24 mouse cellular contexts compared by ENCODE assay signal in the genomic region with DNA sequence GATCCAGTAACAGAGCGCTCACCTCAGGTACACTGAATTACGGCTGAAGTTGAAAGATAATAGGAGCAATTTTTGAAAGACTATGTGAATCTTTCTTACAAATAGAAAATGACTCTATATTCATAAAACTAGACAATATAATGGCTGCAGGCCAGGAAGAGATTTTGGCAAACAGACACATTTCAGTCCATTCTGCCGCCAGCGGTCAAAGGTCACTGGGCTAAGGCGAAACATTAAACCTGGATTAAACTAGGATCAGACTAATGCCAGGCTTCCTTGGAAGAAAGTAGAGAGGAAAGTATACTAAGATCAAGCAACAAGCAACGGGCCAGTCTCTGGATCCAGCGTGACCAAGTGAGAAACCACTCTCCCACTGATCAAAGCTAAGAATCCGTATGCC. TPM values are rescaled to one million over a fixed set of nuclear protein-coding genes. Genes with fewer than 3 reads are reported as not detected.
DNase-seq lines count a peak whose midpoint lies in the region; ATAC-seq and TF ChIP-seq lines count a peak whose summit lies in the region.
"Had no signal": no experiment of that assay in that cellular context is flagged by ENCODE, and none has a peak within 500 bp of the region (broad histone marks: within the 10 kb centered on the region; RNA-seq: fewer than 3 reads in every experiment).

No protein-coding gene starts in this region.

- H3K4me1 ChIP-seq in liver, adult 2 months (ENCODE audit: control insufficient read depth, insufficient read depth, low read length) = peaks cover 6% of the 10 kb centered on the region; the same call in 1 of the 2 replicates
- H3K4me1 ChIP-seq in liver, postnatal 0 days (ENCODE audit: insufficient read depth) = no peaks in the 10 kb centered on the region; the same call in 1 of the 2 replicates
- H3K4me1 ChIP-seq: neural tube, embryonic 12.5 days had no signal

- no peak overlapping the region for H3K4me2 ChIP-seq in liver, postnatal 0 days (ENCODE audit: low read depth, low read length)
- H3K4me2 ChIP-seq: embryonic facial prominence, embryonic 13.5 days; midbrain, embryonic 12.5 days; neural tube, embryonic 12.5 days had no signal

- no peaks in the 10 kb centered on the region for H3K36me3 ChIP-seq in liver, adult 2 months (ENCODE audit: control insufficient read depth, insufficient read depth, low read length)
- H3K36me3 ChIP-seq in liver, postnatal 0 days (replicated peaks; ENCODE audit: insufficient read depth, low read length) = no peaks in the 10 kb centered on the region
- H3K36me3 ChIP-seq: embryonic facial prominence, embryonic 13.5 days; midbrain, embryonic 12.5 days; neural tube, embryonic 12.5 days had no signal

- peak; percentile 25 for DNase-seq in adrenal gland, postnatal 14 days
- no peak for DNase-seq in adrenal gland, adult 8-10 months
- DNase-seq in liver, adult 2 months (ENCODE audit: extremely low read depth, low read depth, low spot score) = peak; percentile 69
- no peak for DNase-seq in liver, postnatal 0 days
- peak; percentile 91 for DNase-seq in kidney, adult 9 months
- DNase-seq in kidney, postnatal 4 days = peak; percentile 53 to 61
- DNase-seq in B cell, adult 2 months = no peak
- DNase-seq: cerebellum, adult 11 months; cerebellum, postnatal 10 days; heart, adult 18-20 months; left cerebral cortex, postnatal 4 days; liver; lung, adult 2 months; right cerebral cortex, postnatal 4 days had no signal

- H3K9ac ChIP-seq in liver, adult 2 months (ENCODE audit: low read depth, low read length) = no peak overlapping the region
- H3K9ac ChIP-seq in liver, postnatal 0 days (replicated peaks) = no peak overlapping the region
- H3K9ac ChIP-seq: embryonic facial prominence, embryonic 13.5 days; midbrain, embryonic 12.5 days; neural tube, embryonic 12.5 days had no signal

- no peak for TF ChIP-seq EP300 in liver, postnatal 0 days (IDR thresholded peaks at IDR 0.05; ENCODE audit: low read depth)

- ATAC-seq in liver, postnatal 0 days = no peak
- ATAC-seq: forebrain, embryonic 16.5 days; hindbrain, embryonic 16.5 days; intestine, embryonic 16.5 days had no signal

- TF ChIP-seq POLR2A in liver, adult 2 months (IDR thresholded peaks at IDR 0.05; ENCODE audit: extremely low read depth, insufficient read depth, low read length) = no peak

- H3K27me3 ChIP-seq in liver, adult 2 months (ENCODE audit: control insufficient read depth, insufficient read depth, low read length) = no peaks in the 10 kb centered on the region
- H3K27me3 ChIP-seq in liver, postnatal 0 days (ENCODE audit: insufficient read depth, low read length) = no peaks in the 10 kb centered on the region
- H3K27me3 ChIP-seq: CH12.LX; embryonic facial prominence, embryonic 13.5 days; midbrain, embryonic 12.5 days; neural tube, embryonic 12.5 days had no signal

- no peaks in the 10 kb centered on the region for H3K9me3 ChIP-seq in liver, postnatal 0 days (ENCODE audit: low read length)
- H3K9me3 ChIP-seq: embryonic facial prominence, embryonic 13.5 days; midbrain, embryonic 12.5 days; neural tube, embryonic 12.5 days had no signal

- no peaks in the 10 kb centered on the region for H3K79me2 ChIP-seq in liver, adult 2 months (ENCODE audit: control insufficient read depth, insufficient read depth, low read length)

- no peak for TF ChIP-seq CTCF in liver, adult 2 months (IDR thresholded peaks at IDR 0.05; ENCODE audit: low read depth, low read length)
- no peak for TF ChIP-seq CTCF in liver, postnatal 0 days (IDR thresholded peaks at IDR 0.05; ENCODE audit: low read depth)

- whole genome bisulfite sequencing in liver, adult 2 months = 45% methylated on average over 8 of the region's 8 CpGs
- WGBS in liver, postnatal 0 days (ENCODE audit: insufficient replicate concordance) = 76% methylated on average over 8 of the region's 8 CpGs

- no peak overlapping the region for H3K27ac ChIP-seq in liver, adult 2 months (replicated peaks; ENCODE audit: insufficient read depth, low read depth, low read length)
- H3K27ac ChIP-seq in liver, postnatal 0 days (ENCODE audit: low read depth) = no peak overlapping the region
- H3K27ac ChIP-seq: embryonic facial prominence, embryonic 13.5 days; macrophage; midbrain, embryonic 12.5 days; neural tube, embryonic 12.5 days; stomach, postnatal 0 days had no signal

- H3K4me3 ChIP-seq in liver, adult 2 months (ENCODE audit: insufficient read depth, low read depth, low read length) = no peak overlapping the region
- H3K4me3 ChIP-seq in liver, postnatal 0 days (ENCODE audit: low read depth, low read length) = no peak overlapping the region
- H3K4me3 ChIP-seq: embryonic facial prominence, embryonic 13.5 days; midbrain, embryonic 12.5 days; neural tube, embryonic 12.5 days had no signal

RNA-seq across cellular contexts. Expression of gene Npnt, which starts 11.1 kb away (rescaled TPM):
- total RNA-seq in adrenal gland, postnatal 14 days (2021) = 21.2 and 25.8 TPM in 2 replicates
- 10 to 100 TPM in 3 of 4 experiments, 1 to 10 TPM in 1; 9.5 to 15.7 (median 11.9) TPM for total RNA-seq in adrenal gland, adult 8-10 months (2022)
- total RNA-seq in liver, adult 2 months (2014; rRNA removed) = 0.07 and 0.09 TPM in 2 replicates
- 0.37 and 0.39 TPM in 2 replicates for polyA plus RNA-seq in liver, adult 2 months (2012; rRNA removed)
- polyA plus RNA-seq in liver, postnatal 0 days (2015; fragmentation: Nextera tagmentation; extraction: Ambion mirVana) = 8.4 and 10.4 TPM in 2 replicates
- total RNA-seq: MEL had no signal
- polyA plus RNA-seq: macrophage had no signal

Comparison
In these comparisons a context has a peak if more than half of its experiments do, and no peak if none do; other contexts are left out.
1. DNase-seq: peak in adrenal gland, postnatal 14 days (single experiment), liver, adult 2 months (single experiment), kidney, adult 9 months (single experiment) and kidney, postnatal 4 days (2 of 2); none in adrenal gland, adult 8-10 months (single experiment), liver, postnatal 0 days (single experiment) and B cell, adult 2 months (0 of 2).